Mouse (Mus musculus): ENCODE results near the gene Eva1a.

GRCm38 (mm10) chr6:82052726-82053118 lies 11.9 kb downstream of the Eva1a start:
- TF ChIP-seq EP300 (IDR thresholded peaks at IDR 0.05; ENCODE audit: low read depth): no peak
- TF ChIP-seq CTCF (IDR thresholded peaks at IDR 0.05; ENCODE audit: low read depth): no peak
